Mouse (Mus musculus) liver, adult 2 months (tissue): ENCODE data around the gene Dpp8.

ENCODE experiments used
- CTCF ChIP-seq: fragments of 200-500 bp; IDR thresholded peaks from 2 replicates; pipeline ENCODE4 v1.5.1; 2011; ENCODE audit warnings: low read depth, low read length, control low read depth
- POLR2A ChIP-seq: fragments of 200-500 bp; IDR thresholded peaks from 2 replicates; pipeline ENCODE4 v1.6.1; 2011; ENCODE audit warnings: low read length, control low read depth; ENCODE audit not compliant: insufficient read depth; ENCODE audit errors: extremely low read depth

DNA sequence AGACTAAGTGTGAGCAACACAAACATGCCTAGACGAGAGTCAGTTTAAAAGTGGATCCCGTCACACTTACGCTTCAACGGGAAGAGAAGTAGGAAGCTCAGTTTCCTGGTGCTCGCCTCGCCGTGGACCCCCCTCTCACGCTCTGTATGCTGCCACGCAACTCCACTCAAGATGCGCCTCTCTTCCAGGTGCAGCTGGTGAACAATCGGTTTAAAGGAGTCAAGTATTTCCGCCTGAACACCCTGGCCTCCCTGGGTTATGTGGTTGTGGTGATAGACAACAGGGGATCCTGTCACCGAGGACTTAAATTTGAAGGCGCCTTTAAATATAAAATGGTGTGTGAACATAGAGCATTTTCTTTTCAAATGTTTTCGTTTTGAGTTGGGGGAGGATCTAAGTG, 42.0 kb downstream of the Dpp8 start:
- TF ChIP-seq CTCF (no peak), POLR2A (no peak)
